Mouse (Mus musculus) spleen, adult 2 months (tissue): Measurements from ENCODE around the gene Ankrd40.

Source experiments
- CTCF ChIP-seq: fragments of 200-500 bp; IDR thresholded peaks from 2 replicates; pipeline ENCODE4 v1.5.1; 2011; ENCODE audit warnings: mild to moderate bottlenecking, inconsistent platforms; ENCODE audit not compliant: insufficient read depth, insufficient read length, insufficient replicate concordance; ENCODE audit errors: extremely low read depth
- POLR2A ChIP-seq: fragments of 200-500 bp; IDR thresholded peaks from 2 replicates; pipeline ENCODE4 v1.6.1; 2011; ENCODE audit warnings: low read depth, low read length, inconsistent platforms

DNA sequence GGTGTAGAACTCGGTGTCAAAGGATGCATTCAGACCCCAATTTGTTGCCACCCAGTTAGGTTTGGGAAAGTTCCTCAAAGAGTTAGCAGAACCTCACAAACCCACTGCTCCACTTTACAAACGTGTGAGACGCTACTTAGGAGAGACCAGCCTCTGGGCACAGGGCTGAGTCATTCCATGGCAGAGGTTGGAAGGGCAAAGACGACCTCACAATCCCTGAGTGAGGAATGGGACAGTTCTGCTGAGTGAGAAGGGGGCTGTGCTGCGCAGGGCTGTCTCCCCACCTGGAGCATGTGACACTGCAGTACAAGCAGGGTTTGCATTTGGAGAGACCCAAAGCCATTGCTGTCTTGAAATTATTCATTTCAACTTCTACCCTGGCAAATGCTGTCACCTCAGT, 45.5 kb upstream of the Ankrd40 start:
- TF ChIP-seq CTCF (no peak), POLR2A (no peak)
